Comparison of ENCODE assay signal across 8 mouse cellular contexts in the genomic region with DNA sequence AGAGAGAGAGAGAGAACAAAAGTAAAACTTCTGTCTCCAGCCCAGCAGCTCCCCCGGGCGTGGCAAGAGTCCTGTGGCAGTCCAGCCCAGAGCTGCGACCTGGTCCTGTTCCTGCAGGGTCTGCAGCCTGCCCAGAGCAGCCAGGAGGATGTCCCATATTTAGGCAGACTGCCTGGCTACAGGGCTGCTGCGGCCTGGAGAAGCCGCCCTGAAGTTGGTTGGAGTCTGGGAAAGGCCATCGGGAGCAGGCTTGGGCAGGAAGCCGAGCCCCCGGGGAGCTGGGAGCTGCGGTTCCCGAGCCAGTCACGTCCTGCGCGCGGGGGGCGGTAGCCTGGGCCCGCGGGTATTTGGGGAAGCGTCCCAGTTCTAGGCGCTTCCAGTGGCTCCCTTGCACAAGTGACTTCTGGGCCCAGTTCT. TPM values are rescaled to one million over a fixed set of nuclear protein-coding genes. Genes with fewer than 3 reads are reported as not detected.
A peak's percentile ranks its signal among the peaks of the same experiment; 100 is the strongest.
DNase-seq lines count a peak whose midpoint lies in the region; ATAC-seq lines count a peak whose summit lies in the region.

Gene Gng11, plus strand, starts transcription at position 15 of the 417 bp plus-strand sequence.

- no peak within 1 kb of the TSS for H3K27ac ChIP-seq in hindbrain, embryonic 11.5 days (ENCODE audit: low read depth, low read length)
- peak within 1 kb of the TSS; percentile 97 for H3K27ac ChIP-seq in lung, embryonic 16.5 days (ENCODE audit: low read length)

- peak within 1 kb of the TSS; percentile 33 for H3K4me3 ChIP-seq in hindbrain, embryonic 11.5 days (ENCODE audit: low read depth, low read length)
- H3K4me3 ChIP-seq in lung, embryonic 16.5 days (ENCODE audit: low read length): peak within 1 kb of the TSS; percentile 62

- 1% methylated on average over 19 of the region's 19 CpGs for WGBS in hindbrain, embryonic 11.5 days
- WGBS in lung, embryonic 16.5 days: 1% methylated on average over 19 of the region's 19 CpGs

- H3K9me3 ChIP-seq in hindbrain, embryonic 11.5 days (ENCODE audit: control insufficient read depth, low read length): no peaks in the 10 kb centered on the region
- H3K9me3 ChIP-seq in lung, embryonic 16.5 days (ENCODE audit: control insufficient read depth, low read length): no peaks in the 10 kb centered on the region

- H3K36me3 ChIP-seq in hindbrain, embryonic 11.5 days (ENCODE audit: control insufficient read depth, insufficient read depth, low read length): no peaks in the 10 kb centered on the region
- peaks cover 3% of the 10 kb centered on the region; the same call in 1 of the 2 replicates for H3K36me3 ChIP-seq in lung, embryonic 16.5 days (ENCODE audit: control insufficient read depth, insufficient read depth, low read length)

- no peaks in the 10 kb centered on the region for H3K27me3 ChIP-seq in hindbrain, embryonic 11.5 days (ENCODE audit: control insufficient read depth, insufficient read depth, low read length)
- H3K27me3 ChIP-seq in lung, embryonic 16.5 days (ENCODE audit: control insufficient read depth, insufficient read depth, low read depth, low read length): no peaks in the 10 kb centered on the region

- ATAC-seq in hindbrain, embryonic 11.5 days (ENCODE audit: low FRiP score): peak; percentile 77
- peak; percentile 89 for ATAC-seq in lung, embryonic 16.5 days (ENCODE audit: low read depth)

- peak within 1 kb of the TSS; percentile 64; the same call in 1 of the 2 replicates for H3K9ac ChIP-seq in hindbrain, embryonic 11.5 days (ENCODE audit: low read depth, low read length)
- peak within 1 kb of the TSS; percentile 80 for H3K9ac ChIP-seq in lung, embryonic 16.5 days (ENCODE audit: low read length)

- DNase-seq in R1 (ENCODE audit: low read depth, low spot score): peak; percentile 37
- DNase-seq in cerebellum, adult 9-11 months: peak; percentile 23
- peak; percentile 5 to 11 for DNase-seq in frontal cortex, postnatal 14 days (ENCODE audit: low spot score in 2 of 2)
- peak; percentile 59 for DNase-seq in hindbrain, embryonic 11.5 days (ENCODE audit: low spot score)
- DNase-seq in layer of hippocampus, postnatal 14 days (ENCODE audit: low spot score in 2 of 2): peak; percentile 11 to 16
- peak; percentile 35 for DNase-seq in ovary, postnatal 10 days (ENCODE audit: low spot score)
- no peak for DNase-seq in c-Kit-positive CD71-positive TER-119-positive erythroid progenitor cells, embryonic 14.5 days (ENCODE audit: low spot score)

- H3K4me2 ChIP-seq in hindbrain, embryonic 11.5 days (replicated peaks; ENCODE audit: low read depth, low read length): peak within 1 kb of the TSS; percentile 61
- H3K4me2 ChIP-seq in lung, embryonic 16.5 days (ENCODE audit: low read depth, low read length): peak within 1 kb of the TSS; percentile 64

- no peaks in the 10 kb centered on the region for H3K4me1 ChIP-seq in hindbrain, embryonic 11.5 days (replicated peaks; ENCODE audit: control insufficient read depth, insufficient read depth, low read length)
- H3K4me1 ChIP-seq in lung, embryonic 16.5 days (replicated peaks; ENCODE audit: control insufficient read depth, insufficient read depth, low read length): peaks cover 10% of the 10 kb centered on the region

RNA-seq across cellular contexts. Expression of gene Gng11, which starts in this region (rescaled TPM):
- 44.1 and 48.1 TPM in 2 replicates for polyA plus RNA-seq in hindbrain, embryonic 11.5 days (2014; fragmentation: Nextera tagmentation; extraction: Ambion mirVana)
- 10 to 100 TPM in 1 of 2 experiments, 1 to 10 TPM in 1; 9.9 to 10.8 TPM for total RNA-seq in layer of hippocampus, postnatal 14 days (2021)
- 161 and 166 TPM in 2 replicates for polyA plus RNA-seq in lung, embryonic 16.5 days (2015; fragmentation: Nextera tagmentation; extraction: Ambion mirVana)
